Mouse (Mus musculus) heart, postnatal 4 days (tissue): ENCODE results near the gene Trpm3. TPM values are rescaled to one million over a fixed set of nuclear protein-coding genes. Genes with fewer than 3 reads are reported as not detected.
A peak's percentile ranks its signal among the peaks of the same experiment; 100 is the strongest.

Source experiments
- DNase-seq: peaks from one replicate; pipeline ENCODE4 v3.0.0; 2021
- total RNA-seq, 2 experiments: library from RNA; stranded (reverse); gene quantifications; 2 replicates each; pipeline ENCODE4 v1.2.3; 2021

Trpm3 gene
- total RNA-seq, result 1 to 10 TPM; 1.3 to 1.4 TPM

DNA sequence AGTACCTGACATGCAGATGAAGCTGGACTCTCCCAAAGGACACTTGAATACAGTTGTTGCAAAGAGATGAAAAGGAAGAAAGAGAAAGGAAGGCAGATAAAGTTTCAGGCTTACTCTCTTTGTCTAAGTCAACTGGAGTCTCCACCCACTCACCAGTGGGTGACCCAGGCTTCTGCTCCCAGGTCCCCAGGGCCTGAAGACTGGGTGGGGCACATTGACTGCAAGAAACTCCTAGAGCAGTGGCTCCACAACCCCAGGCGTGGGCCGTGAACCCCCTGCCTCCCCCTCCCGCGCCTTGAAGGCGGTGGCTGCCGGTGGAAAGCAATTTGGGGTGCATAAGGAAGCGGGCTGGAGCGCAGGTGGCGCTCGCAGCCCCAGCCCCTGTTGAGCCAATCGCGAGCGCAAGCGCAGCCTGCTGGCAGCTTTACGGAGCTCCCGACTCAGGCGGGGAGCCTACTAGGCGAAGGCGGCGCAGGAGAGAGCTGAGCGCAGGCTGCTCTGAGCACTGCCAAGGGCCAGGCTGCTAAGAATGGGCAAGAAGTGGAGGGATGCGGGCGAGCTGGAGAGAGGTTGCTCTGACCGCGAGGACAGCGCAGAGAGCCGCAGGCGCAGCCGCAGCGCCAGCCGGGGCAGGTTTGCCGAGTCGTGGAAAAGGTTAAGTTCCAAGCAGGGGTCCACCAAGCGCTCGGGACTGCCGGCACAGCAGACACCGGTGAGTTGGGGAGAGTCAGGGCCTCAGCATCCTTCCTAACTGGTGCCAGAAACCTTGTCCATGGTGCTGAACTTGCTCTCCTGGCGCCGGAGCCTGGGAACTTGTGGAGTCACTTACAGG, at the start of gene Trpm3:
TSS of gene Trpm3 (plus strand) at position 457 of the 832 bp plus-strand sequence.
- peak; percentile 79 for DNase-seq

- no peak for DNase-seq
Measured at GRCm38 (mm10) chr19:22100582-22100981, 38.3 kb upstream of the Trpm3 start.

DNA sequence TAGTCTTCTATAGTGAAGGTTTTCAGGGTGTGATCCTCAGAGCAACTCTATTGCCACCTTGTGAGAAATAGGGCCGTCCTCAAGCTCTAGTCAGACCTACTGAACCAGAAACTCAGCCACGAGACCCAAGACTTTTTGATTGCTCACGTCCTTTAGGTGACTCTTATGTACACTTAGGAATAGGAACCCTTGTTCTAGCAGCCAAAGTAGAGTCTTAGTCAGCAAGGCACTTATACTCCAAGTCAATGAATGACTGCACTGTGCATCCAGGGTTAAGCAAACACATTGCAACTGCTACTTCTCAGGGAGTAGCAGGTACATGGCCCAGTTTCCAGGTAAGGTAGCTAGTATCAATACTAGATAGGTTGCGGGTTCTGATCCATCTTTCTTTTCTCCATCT, 35.0 kb upstream of the Trpm3 start:
- no peak for DNase-seq

DNA sequence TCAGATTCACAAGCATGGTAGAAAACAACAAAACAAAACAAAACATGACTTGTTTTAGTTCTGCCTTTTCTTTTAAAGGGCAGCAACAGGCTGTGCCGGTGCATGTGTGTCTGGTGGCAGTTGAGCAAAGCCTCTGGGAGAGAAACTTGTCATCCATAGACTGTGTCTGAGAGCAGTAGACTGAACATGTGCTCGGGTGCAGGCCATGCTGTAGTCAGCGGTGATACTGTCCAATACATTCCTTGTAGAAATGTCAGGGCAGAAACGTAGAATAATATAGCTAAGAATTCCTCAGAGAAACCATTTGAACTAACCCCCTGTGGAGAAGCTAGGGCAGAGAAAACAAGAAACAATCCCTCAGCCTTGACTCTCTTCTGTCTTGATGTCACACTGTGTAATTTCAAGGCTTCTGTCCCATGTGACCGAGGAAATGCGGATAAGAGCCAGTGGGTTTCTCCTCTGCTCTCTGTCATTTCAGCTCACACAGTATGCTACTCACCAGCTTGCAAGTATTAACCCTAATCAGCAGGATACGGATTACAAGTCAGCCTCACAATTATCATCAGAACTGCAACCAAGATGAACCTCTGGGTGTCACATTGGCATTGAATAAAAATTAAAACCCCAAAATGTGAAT, 33.9 kb upstream of the Trpm3 start:
- no peak for DNase-seq

DNA sequence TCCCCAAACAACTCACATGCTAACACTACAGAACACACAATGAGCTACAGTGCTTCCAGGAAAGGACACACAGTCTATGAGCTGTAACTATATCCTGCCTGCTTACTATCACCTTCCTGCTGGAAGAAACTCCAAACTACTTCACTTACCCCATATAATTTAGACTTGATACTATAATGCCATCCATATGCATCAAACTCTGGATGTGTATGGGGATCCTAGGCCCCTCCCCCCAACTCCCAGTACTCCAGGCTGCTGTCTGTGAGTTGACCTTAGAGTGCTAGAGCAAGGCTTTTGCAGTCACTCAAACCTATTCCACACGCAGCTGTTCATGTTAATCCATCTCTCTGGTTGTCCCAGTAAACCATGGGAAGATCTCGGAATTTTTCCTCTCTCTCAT, 33.2 kb upstream of the Trpm3 start:
- DNase-seq, result no peak

DNA sequence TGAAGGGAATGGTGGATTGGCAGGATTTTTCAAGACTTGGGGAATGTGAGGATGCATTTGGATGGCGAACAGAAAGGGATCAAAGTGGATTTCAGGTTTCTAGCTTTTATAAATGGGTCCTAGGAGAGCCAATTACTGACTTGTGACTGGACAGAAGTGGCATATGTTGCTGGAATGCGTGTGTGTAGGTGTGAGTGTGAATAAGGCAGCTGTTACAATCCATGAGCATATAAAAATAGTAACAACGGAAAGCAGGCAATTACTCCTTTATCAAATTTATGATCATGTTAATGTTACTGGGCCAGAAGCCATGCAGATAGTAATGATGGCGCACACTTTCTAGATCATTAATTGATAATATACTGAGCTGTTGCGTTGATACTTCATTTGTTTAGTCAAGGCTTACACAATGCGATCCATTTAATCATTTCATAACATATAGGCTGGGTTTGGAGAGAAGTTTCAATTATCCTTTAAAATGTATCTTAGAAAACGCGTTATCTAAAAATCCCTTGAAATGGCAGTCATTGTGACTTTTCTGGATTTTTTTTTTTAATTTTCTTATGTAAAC, 29.9 kb upstream of the Trpm3 start:
- DNase-seq, result no peak

DNA sequence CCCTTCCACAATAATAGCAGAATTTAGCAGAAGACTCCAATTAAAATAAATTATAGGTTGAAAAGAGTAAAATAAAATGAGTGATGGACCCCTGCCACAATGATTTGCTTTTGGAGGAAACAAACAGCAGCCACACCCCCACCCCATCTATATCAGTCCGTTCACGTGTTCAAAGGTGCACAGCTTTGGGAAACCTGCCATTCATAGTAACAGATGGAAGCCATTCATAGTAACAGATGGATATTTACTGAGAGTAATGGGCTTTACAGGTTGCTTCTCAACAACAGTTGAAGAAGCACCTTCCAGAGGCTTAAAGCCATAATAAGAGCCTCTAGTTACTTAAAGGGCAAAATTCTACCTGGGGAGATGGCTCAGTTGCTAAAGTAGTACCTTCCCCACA, 17.9 kb upstream of the Trpm3 start:
- DNase-seq, result no peak

DNA sequence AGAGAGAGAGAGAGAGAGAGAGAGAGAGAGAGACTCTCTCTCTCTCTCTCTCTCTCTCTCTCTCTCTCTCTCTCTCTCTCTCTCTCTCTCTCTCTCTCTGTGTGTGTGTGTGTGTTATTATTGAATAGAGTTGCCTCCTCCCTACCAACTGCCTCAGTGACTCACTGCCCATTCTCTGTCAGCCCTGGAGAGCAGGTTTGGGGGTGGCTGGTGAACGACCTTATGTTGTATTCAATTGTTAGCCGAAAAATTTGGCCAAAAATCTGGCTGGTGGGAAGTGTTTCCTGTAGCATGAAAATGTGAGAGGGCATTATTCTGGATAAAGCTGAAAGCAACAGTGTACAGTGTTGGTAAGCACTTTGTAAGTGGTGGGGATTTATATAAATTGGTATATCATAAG, 17.2 kb upstream of the Trpm3 start:
- DNase-seq, result no peak

DNA sequence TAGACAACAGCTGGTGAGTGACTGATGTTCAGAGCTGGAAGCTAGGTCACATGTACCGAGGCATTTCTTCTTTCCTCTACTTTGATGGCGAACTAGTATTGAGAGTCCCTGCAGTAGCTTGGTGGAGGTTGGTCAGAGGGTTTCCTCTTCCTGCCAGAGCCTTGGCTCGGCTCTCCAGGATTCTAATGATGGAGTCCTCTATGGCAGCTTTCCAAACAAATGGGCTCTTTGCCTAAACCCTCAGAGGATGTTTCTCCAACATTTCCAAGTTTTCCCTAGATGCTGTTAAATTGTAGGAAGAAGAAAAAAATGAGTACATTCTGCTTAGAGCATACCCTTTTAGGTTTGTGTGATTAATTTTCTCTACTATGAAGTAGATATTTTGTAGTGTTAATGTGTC, 6.2 kb upstream of the Trpm3 start:
- DNase-seq, result no peak

DNA sequence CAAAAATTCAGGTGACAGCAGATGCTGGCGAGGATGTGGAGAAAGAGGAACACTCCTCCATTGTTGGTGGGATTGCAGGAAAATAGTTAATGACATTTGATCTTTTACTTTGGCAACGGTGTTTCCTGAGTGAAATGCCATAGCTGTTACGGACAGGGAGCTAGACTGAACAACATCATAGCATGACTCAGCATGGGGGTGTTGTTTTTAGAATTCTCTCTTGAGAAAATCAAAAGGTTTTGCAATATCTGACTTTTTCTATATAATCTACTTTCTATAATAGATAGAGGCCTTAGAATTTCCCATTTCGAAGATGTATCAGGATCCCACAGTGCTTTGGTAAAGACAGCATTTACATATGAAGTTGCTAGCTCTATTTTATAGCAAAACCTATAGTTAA, 39.7 kb downstream of the Trpm3 start:
- no peak for DNase-seq

DNA sequence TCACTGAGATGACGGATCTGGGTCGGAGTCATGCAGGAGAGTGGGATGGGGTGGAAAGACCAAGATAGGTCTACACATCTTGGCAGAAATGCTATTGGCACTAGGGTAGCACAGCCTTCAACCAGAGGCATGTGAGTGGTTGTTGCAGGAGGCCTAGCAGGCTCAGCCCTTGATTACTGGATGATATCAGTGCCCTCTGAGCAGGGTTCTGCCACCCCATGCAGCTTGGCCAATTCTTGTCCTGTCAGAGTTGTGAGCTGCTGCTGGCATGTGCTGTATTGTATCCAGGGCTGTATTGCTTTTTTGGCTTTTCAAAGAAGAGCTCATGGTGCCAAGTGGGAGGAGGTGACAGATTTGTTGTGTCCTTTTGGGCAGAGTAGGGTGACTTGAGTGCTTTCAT, 40.2 kb downstream of the Trpm3 start:
- DNase-seq, result no peak

GRCm38 (mm10) chr19:22180136-22180535, 41.3 kb downstream of the Trpm3 start:
- no peak for DNase-seq

DNA sequence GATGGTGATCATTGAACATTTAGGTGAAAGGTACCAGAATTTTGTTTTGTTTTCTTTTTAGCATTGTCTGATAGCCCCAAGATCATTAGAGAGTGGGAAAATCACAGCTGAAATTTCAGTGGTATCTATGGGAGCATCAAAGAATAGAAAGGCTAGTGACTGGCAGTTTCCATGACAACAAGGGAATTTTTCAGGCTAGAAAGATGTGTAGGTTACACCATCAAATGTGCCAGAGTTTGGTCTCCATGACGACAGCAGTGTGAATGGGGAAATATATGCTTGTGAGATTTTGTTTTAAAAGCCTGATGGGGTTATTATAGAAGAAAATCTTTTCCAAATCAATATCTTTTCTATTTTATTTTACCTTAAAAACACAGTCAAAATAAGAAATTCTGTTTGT, 50.9 kb downstream of the Trpm3 start:
- DNase-seq, result no peak

GRCm38 (mm10) chr19:22222520-22222919, 83.7 kb downstream of the Trpm3 start:
- no peak for DNase-seq

- no peak for DNase-seq
Measured at GRCm38 (mm10) chr19:22234187-22234586, 95.3 kb downstream of the Trpm3 start.

DNA sequence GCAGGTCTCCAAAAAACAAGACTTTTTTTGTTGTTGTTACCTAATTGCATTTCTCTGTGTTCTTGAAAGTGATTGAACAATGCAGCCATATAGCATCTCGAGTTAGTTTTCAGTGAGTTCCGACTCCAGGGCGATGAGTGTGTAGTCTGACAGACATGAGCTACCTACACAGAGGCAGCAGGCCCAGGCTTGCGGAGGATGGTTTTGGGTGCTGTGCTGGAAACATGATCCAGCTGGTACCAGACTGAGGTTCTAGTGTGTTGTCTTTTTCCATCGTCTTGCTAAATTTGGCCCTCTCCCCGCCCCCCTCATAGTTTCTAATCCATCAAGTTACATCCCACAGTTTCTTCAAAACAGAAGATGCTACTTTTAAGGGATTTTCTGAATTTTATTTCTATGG, 110.2 kb downstream of the Trpm3 start:
- DNase-seq, result no peak

- peak; percentile 6 for DNase-seq
Measured at GRCm38 (mm10) chr19:22272916-22273315, 134.1 kb downstream of the Trpm3 start.

GRCm38 (mm10) chr19:22284651-22285050, 145.8 kb downstream of the Trpm3 start:
- no peak for DNase-seq

GRCm38 (mm10) chr19:22292671-22293070, 153.8 kb downstream of the Trpm3 start:
- no peak for DNase-seq

- peak; percentile 12 for DNase-seq
Measured at GRCm38 (mm10) chr19:22300906-22301305, 162.1 kb downstream of the Trpm3 start.

GRCm38 (mm10) chr19:22303021-22303951, 164.4 kb downstream of the Trpm3 start:
- no peak for DNase-seq

- DNase-seq, result peak; percentile 92
Measured at GRCm38 (mm10) chr19:22303952-22304655, 165.3 kb downstream of the Trpm3 start.
